Mouse (Mus musculus) embryonic stem cell, embryonic (primary cell): ENCODE measurements around the gene Slc38a3.

Experiments used
- CTCF ChIA-PET, 4 experiments: fragments of 300-600 bp in 2 of 4; fragments of 350-600 bp in 2 of 4; sonication (Branson Sonifier 250); formaldehyde crosslinking; loops; one replicate each; lab custom pipeline; 2022; ENCODE audit warnings: inconsistent platforms in 2 of 4; lab: Charles Lee
- POLR2A ChIA-PET, 4 experiments: fragments of 300-600 bp in 2 of 4; fragments of 350-600 bp in 2 of 4; sonication (Branson Sonifier 250); formaldehyde crosslinking; loops; one replicate each; lab custom pipeline; 2022; ENCODE audit warnings: antibody characterized with exemption in 4 of 4, inconsistent platforms in 1 of 4; lab: Charles Lee

The Slc38a3 gene

GRCm38 (mm10) chr9:107643544-107644214, 25.7 kb downstream of the Slc38a3 start:
- ChIA-PET CTCF (interaction anchor here (0.5 to 5.6 kb wide), 71 partner anchors 8 to 424 kb away, joined by 3 to 161 read pairs (median 5); partner anchors contain the start of genes Gnai2 (in 4 of the 4), Ifrd2 (in 2 of the 4), Cyb561d2 (in 1 of the 4) and Hyal1 (in 1 of the 4)), POLR2A (interaction anchor here (0.5 to 4.8 kb wide), 38 partner anchors 7 to 1016 kb away, joined by 3 to 42 read pairs (median 4); partner anchors contain the start of genes Gnai2 (in 3 of the 4), Ifrd2 (in 1 of the 4) and Mon1a (in 1 of the 4))

GRCm38 (mm10) chr9:107641666-107642065, 27.7 kb downstream of the Slc38a3 start:
- CTCF ChIA-PET = interaction anchor here in 3 of 4 experiments (0.7 to 2.7 kb wide), 16 partner anchors 11 to 250 kb away, joined by 3 to 20 read pairs (median 4); no protein-coding TSS in a partner anchor
- POLR2A ChIA-PET = interaction anchor here in 3 of 4 experiments (0.6 to 2.7 kb wide), 17 partner anchors 9 to 1056 kb away, joined by 3 to 18 read pairs (median 4); no protein-coding TSS in a partner anchor

- POLR2A ChIA-PET = interaction anchor here in 3 of 4 experiments (0.5 to 2.7 kb wide), 14 partner anchors 10 to 114 kb away, joined by 3 to 18 read pairs (median 4); no protein-coding TSS in a partner anchor
- CTCF ChIA-PET = interaction anchor here (0.6 to 2.7 kb wide), 17 partner anchors 10 to 1397 kb away, joined by 3 to 20 read pairs (median 4); partner anchors contain the start of genes Cyb561d2 (in 1 of the 4) and Nprl2 (in 1 of the 4)
Observed at GRCm38 (mm10) chr9:107640257-107640772, 29.0 kb downstream of the Slc38a3 start.

GRCm38 (mm10) chr9:107637070-107637469, 32.3 kb downstream of the Slc38a3 start:
- CTCF ChIA-PET = interaction anchor here (0.6 to 3.9 kb wide), 7 partner anchors 8 to 50 kb away, joined by 3 to 21 read pairs (median 4); partner anchors contain the start of gene Ifrd2 (in 1 of the 4)
- POLR2A ChIA-PET = interaction anchor here in 2 of 4 experiments (1.0 to 4.3 kb wide), 8 partner anchors 8 to 82 kb away, joined by 3 to 59 read pairs (median 22); partner anchors contain the start of gene Hyal2 (in 1 of the 2)

- CTCF ChIA-PET = interaction anchor here (0.6 to 3.9 kb wide), 34 partner anchors 9 to 944 kb away, joined by 3 to 53 read pairs (median 5); partner anchors contain the start of genes Hyal3 (in 1 of the 4), Mst1r (in 1 of the 4), Slc38a3 (in 1 of the 4) and Zmynd10 (in 1 of the 4)
- POLR2A ChIA-PET = interaction anchor here (0.6 to 4.3 kb wide), 67 partner anchors 9 to 1197 kb away, joined by 3 to 59 read pairs (median 4); partner anchors contain the start of genes Hyal1 (in 3 of the 4), Cyb561d2 (in 2 of the 4), Hyal3 (in 2 of the 4) and Ifrd2 (in 2 of the 4)
Observed at GRCm38 (mm10) chr9:107635279-107636028, 33.9 kb downstream of the Slc38a3 start, which contains the start of gene Gnai2. Gnai2 (minus strand) TSS chr9:107635367.

GRCm38 (mm10) chr9:107634406-107635278, 34.7 kb downstream of the Slc38a3 start:
- ChIA-PET CTCF (interaction anchor here (0.6 to 3.9 kb wide), 32 partner anchors 8 to 272 kb away, joined by 3 to 53 read pairs (median 5); partner anchors contain the start of genes Hyal3 (in 1 of the 4), Mst1r (in 1 of the 4), Slc38a3 (in 1 of the 4) and Zmynd10 (in 1 of the 4)), POLR2A (interaction anchor here (0.5 to 4.3 kb wide), 63 partner anchors 8 to 1197 kb away, joined by 3 to 59 read pairs (median 4); partner anchors contain the start of genes Hyal1 (in 3 of the 4), Cyb561d2 (in 2 of the 4), Hyal3 (in 2 of the 4) and Ifrd2 (in 2 of the 4))

- CTCF ChIA-PET = interaction anchor here in 2 of 4 experiments (0.8 to 3.9 kb wide), 4 partner anchors 11 to 43 kb away, joined by 3 to 23 read pairs (median 18); no protein-coding TSS in a partner anchor
- POLR2A ChIA-PET = interaction anchor here in 2 of 4 experiments (0.5 to 4.3 kb wide), 5 partner anchors 10 to 640 kb away, joined by 3 to 55 read pairs (median 3); no protein-coding TSS in a partner anchor
Observed at GRCm38 (mm10) chr9:107633661-107634405, 35.5 kb downstream of the Slc38a3 start.

- CTCF ChIA-PET = interaction anchor here in 2 of 4 experiments (1.1 to 5.2 kb wide), 3 partner anchors 12 to 44 kb away, joined by 3 to 51 read pairs (median 16); no protein-coding TSS in a partner anchor
- POLR2A ChIA-PET = interaction anchor here in 2 of 4 experiments (0.5 to 4.3 kb wide), 8 partner anchors 11 to 641 kb away, joined by 3 to 55 read pairs (median 3); no protein-coding TSS in a partner anchor
Observed at GRCm38 (mm10) chr9:107633091-107633660, 36.2 kb downstream of the Slc38a3 start.

GRCm38 (mm10) chr9:107632478-107632877, 36.9 kb downstream of the Slc38a3 start:
- POLR2A ChIA-PET = interaction anchor here in 2 of 4 experiments (0.6 to 1.2 kb wide), 6 partner anchors 9 to 58 kb away, joined by 3 to 5 read pairs (median 3); no protein-coding TSS in a partner anchor

GRCm38 (mm10) chr9:107631861-107632260, 37.5 kb downstream of the Slc38a3 start:
- POLR2A ChIA-PET = interaction anchor here in 2 of 4 experiments (0.9 to 2.3 kb wide), 6 partner anchors 10 to 95 kb away, joined by 3 to 11 read pairs (median 4); no protein-coding TSS in a partner anchor
- CTCF ChIA-PET = interaction anchor here in 3 of 4 experiments (2.1 to 5.2 kb wide), 3 partner anchors 13 to 45 kb away, joined by 15 to 51 read pairs (median 32); no protein-coding TSS in a partner anchor

More at GRCm38 (mm10) chr9:107632478-107632877, 36.9 kb downstream of the Slc38a3 start:
- CTCF ChIA-PET = interaction anchor here in 2 of 4 experiments (1.1 to 5.2 kb wide), 2 partner anchors 13 to 20 kb away, joined by 3 to 51 read pairs; no protein-coding TSS in a partner anchor

GRCm38 (mm10) chr9:107631311-107631826, 38.0 kb downstream of the Slc38a3 start:
- POLR2A ChIA-PET = interaction anchor here in 3 of 4 experiments (0.6 to 3.2 kb wide), 25 partner anchors 9 to 740 kb away, joined by 3 to 53 read pairs (median 7); partner anchors contain the start of genes Hyal3 (in 2 of the 3), Ifrd2 (in 1 of the 3), Manf (in 1 of the 3) and Naa80 (in 1 of the 3)

GRCm38 (mm10) chr9:107630576-107630975, 38.8 kb downstream of the Slc38a3 start:
- POLR2A ChIA-PET = interaction anchor here (0.6 to 3.2 kb wide), 72 partner anchors 8 to 900 kb away, joined by 3 to 53 read pairs (median 5); partner anchors contain the start of genes Ifrd2 (in 3 of the 4), Hyal1 (in 2 of the 4), Hyal3 (in 2 of the 4) and Tmem115 (in 2 of the 4)
- CTCF ChIA-PET = interaction anchor here (0.5 to 7.9 kb wide), 45 partner anchors 10 to 1190 kb away, joined by 3 to 161 read pairs (median 5); partner anchors contain the start of genes Tmem115 (in 2 of the 4), Cyb561d2 (in 1 of the 4), Hyal1 (in 1 of the 4) and Ifrd2 (in 1 of the 4)

More at GRCm38 (mm10) chr9:107631311-107631826, 38.0 kb downstream of the Slc38a3 start:
- CTCF ChIA-PET = interaction anchor here (1.1 to 7.9 kb wide), 13 partner anchors 12 to 257 kb away, joined by 3 to 161 read pairs (median 8); partner anchors contain the start of gene Sema3b (in 1 of the 4)

- ChIA-PET CTCF (interaction anchor here (0.5 to 7.9 kb wide), 37 partner anchors 11 to 350 kb away, joined by 3 to 161 read pairs (median 5); partner anchors contain the start of genes Tmem115 (in 2 of the 4), Cyb561d2 (in 1 of the 4), Hyal1 (in 1 of the 4) and Ifrd2 (in 1 of the 4)), POLR2A (interaction anchor here (0.7 to 3.2 kb wide), 64 partner anchors 7 to 738 kb away, joined by 3 to 53 read pairs (median 5); partner anchors contain the start of genes Hyal1 (in 3 of the 4), Ifrd2 (in 3 of the 4), Hyal3 (in 2 of the 4) and Amigo3 (in 1 of the 4))
Observed at GRCm38 (mm10) chr9:107629901-107630425, 39.4 kb downstream of the Slc38a3 start.
